Mouse (Mus musculus) lung, adult 2 months (tissue): ENCODE measurements around the gene Slc8a1. TPM values are rescaled to one million over a fixed set of nuclear protein-coding genes. Genes with fewer than 3 reads are reported as not detected.

ENCODE experiments used
- DNase-seq: peaks from one replicate; pipeline ENCODE4 v3.0.0; 2022
- H3K4me1 ChIP-seq: fragments of 200-500 bp; 2 replicates; pipeline ENCODE4 v1.6.1; 2011; ENCODE audit warnings: low read length; ENCODE audit not compliant: control insufficient read depth, insufficient read depth
- H3K4me3 ChIP-seq: fragments of 200-500 bp; replicated peaks from 2 replicates; pipeline ENCODE3; 2011; ENCODE audit warnings: low read depth, mild to moderate bottlenecking, control low read depth, low read length; ENCODE audit errors: extremely low read depth
- CTCF ChIP-seq: fragments of 200-500 bp; IDR thresholded peaks from 2 replicates; pipeline ENCODE4 v1.5.1; 2011; ENCODE audit warnings: mild to moderate bottlenecking, low read length, control low read depth; ENCODE audit not compliant: insufficient read depth
- POLR2A ChIP-seq: fragments of 200-500 bp; IDR thresholded peaks from 2 replicates; pipeline ENCODE4 v1.6.1; 2011; ENCODE audit warnings: low read depth, mild to moderate bottlenecking, control low read depth, low read length, borderline replicate concordance; ENCODE audit errors: extremely low read depth
- WGBS: fragments of 180-500 bp; shearing (Covaris S2); methylation state at CpG from one replicate; pipeline ENCODE4 v1.1.7; 2018; 5-methylcytosine and 5-hydroxymethylcytosine counted together
- polyA plus RNA-seq: library from polyadenylated mRNA; depleted of rRNA; stranded (reverse); fragments of >200 nt; gene quantifications from 2 replicates; pipeline ENCODE4 v1.2.3, GENCODE M21; 2012

Gene Slc8a1
- polyA plus RNA-seq, 1 experiment: 8.0 TPM

- no peak for TF ChIP-seq POLR2A
- no peak for TF ChIP-seq CTCF
- WGBS: 86% methylated on average over 2 of the region's 2 CpGs
These were observed 374.8 kb downstream of the Slc8a1 start for GRCm38 (mm10) chr17:81363368-81363767.

GRCm38 (mm10) chr17:81360571-81360970 is 377.6 kb downstream of the Slc8a1 start:
- no peak for DNase-seq
- Histone ChIP-seq H3K4me1 (no peaks in the 10 kb centered on the region), H3K4me3 (no peak overlapping the region)
- no peak for TF ChIP-seq POLR2A
- WGBS: 62% methylated on average over 2 of the region's 2 CpGs

More at GRCm38 (mm10) chr17:81363368-81363767, 374.8 kb downstream of the Slc8a1 start:
- Histone ChIP-seq H3K4me3 (no peak overlapping the region), H3K4me1 (no peaks in the 10 kb centered on the region; the same call in 1 of the 2 replicates)
- no peak for DNase-seq

- TF ChIP-seq CTCF: no peak
- TF ChIP-seq POLR2A: no peak
- no peak for DNase-seq
- no peaks in the 10 kb centered on the region for H3K4me1 ChIP-seq
- no peak overlapping the region for H3K4me3 ChIP-seq
- 54% methylated on average over 4 of the region's 4 CpGs for WGBS
These were observed 378.1 kb downstream of the Slc8a1 start for GRCm38 (mm10) chr17:81360032-81360431.

- no peak overlapping the region for H3K4me3 ChIP-seq
- H3K4me1 ChIP-seq: no peaks in the 10 kb centered on the region; the same call in 1 of the 2 replicates
- no peak for DNase-seq
- TF ChIP-seq CTCF: no peak
- TF ChIP-seq POLR2A: no peak
- 77% methylated on average over 7 of the region's 7 CpGs for WGBS
These were observed 402.0 kb downstream of the Slc8a1 start for GRCm38 (mm10) chr17:81336024-81336754.

- Histone ChIP-seq H3K4me3 (no peak overlapping the region), H3K4me1 (no peaks in the 10 kb centered on the region; the same call in 1 of the 2 replicates)
- 57% methylated on average over 1 of the region's 1 CpGs for WGBS
- TF ChIP-seq CTCF (no peak), POLR2A (no peak)
- no peak for DNase-seq
These were observed 402.7 kb downstream of the Slc8a1 start for GRCm38 (mm10) chr17:81335526-81335925.
